Comparison of ENCODE assay signal across 12 mouse cellular contexts in the genomic region with DNA sequence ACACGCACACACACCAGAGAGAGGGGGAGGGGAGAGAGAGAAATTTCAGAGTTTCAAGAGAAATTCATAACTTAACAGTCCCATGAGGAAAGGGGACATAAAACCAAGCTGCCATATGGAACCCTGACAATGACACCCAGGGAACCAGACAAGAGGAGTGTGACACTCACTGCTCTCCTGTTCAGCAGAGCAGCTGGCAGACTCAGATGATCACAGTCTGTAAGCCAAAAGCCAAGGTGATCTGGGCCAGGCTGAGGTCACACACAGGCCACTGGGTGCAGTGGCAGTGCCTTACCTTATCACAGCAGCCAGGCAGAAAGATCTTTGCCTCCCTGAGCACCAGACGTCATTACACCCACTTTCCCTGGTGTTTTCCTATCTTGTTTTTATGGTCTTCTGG.
A peak's percentile ranks its signal among the peaks of the same experiment; 100 is the strongest.
DNase-seq lines count a peak whose midpoint lies in the region; ATAC-seq and TF ChIP-seq lines count a peak whose summit lies in the region.
"Had no signal": no experiment of that assay in that cellular context is flagged by ENCODE, and none has a peak within 500 bp of the region (broad histone marks: within the 10 kb centered on the region; RNA-seq: fewer than 3 reads in every experiment).

No protein-coding gene starts in this region.

- H3K4me1 ChIP-seq in intestine, embryonic 14.5 days (replicated peaks; ENCODE audit: control insufficient read depth, insufficient read depth, low read length) = peaks cover 24% of the 10 kb centered on the region
- peaks cover 19% of the 10 kb centered on the region for H3K4me1 ChIP-seq in intestine, postnatal 0 days (replicated peaks; ENCODE audit: control insufficient read depth, insufficient read depth, low read length)
- peaks cover 22% of the 10 kb centered on the region for H3K4me1 ChIP-seq in heart, embryonic 10.5 days
- no peaks in the 10 kb centered on the region for H3K4me1 ChIP-seq in liver, embryonic 13.5 days (replicated peaks)

- ATAC-seq in intestine, embryonic 14.5 days (replicated peaks; ENCODE audit: low FRiP score, low TSS enrichment, low read depth) = no peak
- ATAC-seq in intestine, postnatal 0 days = no peak
- peak; percentile 39; the same call in 1 of the 2 replicates for ATAC-seq in liver, embryonic 13.5 days (ENCODE audit: low read depth)
- no peak for ATAC-seq in monocyte, adult 5-6 weeks (replicated peaks; ENCODE audit: insufficient number of reproducible peaks, low FRiP score, low TSS enrichment, poor library complexity, severe bottlenecking)

- no peak overlapping the region for H3K27ac ChIP-seq in intestine, embryonic 14.5 days (ENCODE audit: low read depth)
- no peak overlapping the region for H3K27ac ChIP-seq in intestine, postnatal 0 days (ENCODE audit: low read depth, low read length)
- H3K27ac ChIP-seq in heart, embryonic 10.5 days = 0 out of 2 replicates have a peak overlapping the region, but pooled peaks have one; percentile 29
- H3K27ac ChIP-seq in liver, embryonic 13.5 days = no peak overlapping the region
- H3K27ac ChIP-seq: hindbrain, embryonic 14.5 days had no signal

- H3K4me2 ChIP-seq in intestine, embryonic 14.5 days (ENCODE audit: low read length) = no peak overlapping the region
- no peak overlapping the region for H3K4me2 ChIP-seq in intestine, postnatal 0 days (replicated peaks; ENCODE audit: low read depth)
- no peak overlapping the region for H3K4me2 ChIP-seq in liver, embryonic 13.5 days
- H3K4me2 ChIP-seq: hindbrain, embryonic 14.5 days had no signal

- no peak overlapping the region for H3K4me3 ChIP-seq in intestine, embryonic 14.5 days (ENCODE audit: low read depth, low read length)
- H3K4me3 ChIP-seq in intestine, postnatal 0 days (ENCODE audit: low read depth, low read length) = no peak overlapping the region
- H3K4me3 ChIP-seq in heart, embryonic 10.5 days = no peak overlapping the region
- H3K4me3 ChIP-seq in liver, embryonic 13.5 days (replicated peaks) = no peak overlapping the region

- 68% methylated on average over 2 of the region's 2 CpGs for WGBS in intestine, embryonic 14.5 days
- 66% methylated on average over 2 of the region's 2 CpGs for WGBS in intestine, postnatal 0 days
- WGBS in heart, embryonic 10.5 days = 48% methylated on average over 2 of the region's 2 CpGs
- WGBS in liver, embryonic 13.5 days (ENCODE audit: insufficient replicate concordance) = 42% methylated on average over 2 of the region's 2 CpGs

- no peaks in the 10 kb centered on the region for H3K27me3 ChIP-seq in intestine, embryonic 14.5 days (replicated peaks; ENCODE audit: control insufficient read depth, insufficient read depth, low read length)
- no peaks in the 10 kb centered on the region for H3K27me3 ChIP-seq in intestine, postnatal 0 days (replicated peaks; ENCODE audit: control insufficient read depth, insufficient read depth, low read length)
- H3K27me3 ChIP-seq in heart, embryonic 10.5 days (ENCODE audit: insufficient read depth, poor library complexity, severe bottlenecking) = no peaks in the 10 kb centered on the region
- H3K27me3 ChIP-seq in liver, embryonic 13.5 days = no peaks in the 10 kb centered on the region

- peak; percentile 45 for DNase-seq in intestine, embryonic 14.5 days (ENCODE audit: low spot score)
- DNase-seq in MN1 (ENCODE audit: low spot score) = peak; percentile 6
- no peak for DNase-seq in heart, embryonic 10.5 days (ENCODE audit: low spot score)
- no peak for DNase-seq in liver, embryonic 13.5 days
- no peak for DNase-seq in embryo, embryonic 10 days (ENCODE audit: low spot score)
- DNase-seq in urinary bladder, postnatal 36 days (ENCODE audit: low spot score in 2 of 2) = no peak
- DNase-seq: adrenal gland, adult 8-10 months; kidney, adult 9 months; lung, postnatal 14 days had no signal

- no peaks in the 10 kb centered on the region for H3K36me3 ChIP-seq in intestine, embryonic 14.5 days (ENCODE audit: control insufficient read depth, insufficient read depth, low read length)
- H3K36me3 ChIP-seq in intestine, postnatal 0 days (ENCODE audit: control insufficient read depth, insufficient read depth) = no peaks in the 10 kb centered on the region
- H3K36me3 ChIP-seq in heart, embryonic 10.5 days = no peaks in the 10 kb centered on the region
- H3K36me3 ChIP-seq in liver, embryonic 13.5 days = no peaks in the 10 kb centered on the region

- H3K9ac ChIP-seq in intestine, embryonic 14.5 days (ENCODE audit: low read length) = no peak overlapping the region
- H3K9ac ChIP-seq in intestine, postnatal 0 days (ENCODE audit: low read depth, low read length) = no peak overlapping the region
- no peak overlapping the region for H3K9ac ChIP-seq in liver, embryonic 13.5 days
- H3K9ac ChIP-seq: hindbrain, embryonic 14.5 days had no signal

- H3K9me3 ChIP-seq in intestine, embryonic 14.5 days (ENCODE audit: control insufficient read depth, low read length) = no peaks in the 10 kb centered on the region
- H3K9me3 ChIP-seq in intestine, postnatal 0 days (ENCODE audit: control insufficient read depth) = no peaks in the 10 kb centered on the region
- H3K9me3 ChIP-seq in heart, embryonic 10.5 days = no peaks in the 10 kb centered on the region
- H3K9me3 ChIP-seq in liver, embryonic 13.5 days (replicated peaks) = no peaks in the 10 kb centered on the region

- no peak for TF ChIP-seq CTCF in intestine, postnatal 0 days (IDR thresholded peaks at IDR 0.05; ENCODE audit: low read depth)

Comparison
In these comparisons a context has a peak if more than half of its experiments do, and no peak if none do; other contexts are left out.
1. DNase-seq: peak in intestine, embryonic 14.5 days (single experiment) and MN1 (single experiment); none in heart, embryonic 10.5 days (single experiment), liver, embryonic 13.5 days (single experiment), embryo, embryonic 10 days (single experiment) and urinary bladder, postnatal 36 days (0 of 2).